Mouse (Mus musculus): ENCODE measurements around the gene Nt5m.
A peak's percentile ranks its signal among the peaks of the same experiment; 100 is the strongest.

Nt5m gene

GRCm38 (mm10) chr11:59839459-59840126, 346 bp downstream of the Nt5m start, which contains the start of gene Cops3:
Cops3 (minus strand) TSS chr11:59839838.
- DNase-seq (ENCODE audit: low spot score) = peak; percentile 88

- DNase-seq (ENCODE audit: low spot score) = no peak
Observed at GRCm38 (mm10) chr11:59846311-59846710, 7.1 kb downstream of the Nt5m start.

DNA sequence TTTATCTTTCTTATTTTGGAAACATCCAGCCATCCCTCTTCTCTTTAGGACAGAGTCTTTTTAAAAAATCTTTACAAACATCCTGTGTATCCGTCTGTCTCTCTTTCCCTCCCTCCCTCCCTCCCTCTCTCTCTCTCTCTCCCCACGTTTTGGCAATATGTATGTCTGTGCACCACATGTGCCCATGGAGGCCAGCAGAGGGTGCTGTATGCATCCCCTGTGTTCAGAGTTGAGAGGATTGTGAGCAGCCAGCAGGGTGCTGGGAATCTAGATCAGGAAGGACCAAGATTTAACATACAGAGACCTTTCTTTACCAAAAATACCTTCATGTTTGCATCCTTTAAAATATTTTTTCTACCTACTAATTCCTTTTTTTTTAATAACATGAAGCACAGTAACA, 7.9 kb downstream of the Nt5m start:
- peak; percentile 21 for DNase-seq (ENCODE audit: low spot score)

DNA sequence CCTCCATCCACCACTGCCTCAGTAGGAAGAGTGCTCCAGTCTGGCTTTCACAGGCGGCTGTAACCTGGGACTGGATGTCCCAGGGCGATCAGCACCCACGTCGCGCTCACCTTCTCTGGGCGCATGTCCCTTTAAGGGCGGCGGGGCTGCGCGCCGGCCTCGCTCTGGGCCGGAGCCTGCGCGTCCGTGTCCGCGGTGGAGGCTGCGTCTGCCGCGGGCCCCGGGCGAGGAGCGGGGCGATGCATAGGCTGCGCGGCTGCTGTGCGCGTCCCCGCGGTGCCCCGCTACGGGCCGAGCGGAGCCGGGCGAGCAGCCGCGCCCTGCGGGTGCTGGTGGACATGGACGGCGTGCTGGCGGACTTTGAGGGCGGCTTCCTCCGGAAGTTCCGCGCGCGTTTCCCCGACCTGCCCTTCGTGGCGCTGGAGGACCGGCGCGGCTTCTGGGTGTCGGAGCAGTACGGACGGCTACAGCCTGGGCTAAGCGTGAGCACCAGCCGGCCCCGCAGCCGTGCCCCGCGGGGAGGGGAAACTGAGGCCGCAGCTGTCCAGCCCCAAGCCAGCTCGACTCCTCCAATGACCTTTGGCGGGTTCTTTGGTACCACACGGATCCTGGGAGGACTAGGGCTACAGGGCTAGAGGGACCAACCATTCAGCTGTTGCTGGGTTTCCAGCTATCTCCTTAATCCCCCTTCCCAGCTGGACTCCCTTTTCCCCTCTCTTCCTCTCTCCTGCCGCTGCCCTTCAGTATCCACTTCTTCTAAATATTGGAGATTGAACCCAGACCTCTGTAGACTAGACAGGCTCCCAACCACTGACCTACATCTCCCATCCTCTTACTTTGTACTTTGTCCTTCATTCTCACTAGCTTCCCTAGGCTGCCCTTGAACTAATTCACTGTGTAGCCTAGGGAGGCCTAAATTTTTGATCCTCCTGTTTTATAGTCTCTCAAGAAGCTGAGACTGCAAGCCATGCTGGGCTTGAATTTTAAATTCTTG, 8.9 kb downstream of the Nt5m start:
- peak; percentile 78 for DNase-seq (ENCODE audit: low spot score)

DNA sequence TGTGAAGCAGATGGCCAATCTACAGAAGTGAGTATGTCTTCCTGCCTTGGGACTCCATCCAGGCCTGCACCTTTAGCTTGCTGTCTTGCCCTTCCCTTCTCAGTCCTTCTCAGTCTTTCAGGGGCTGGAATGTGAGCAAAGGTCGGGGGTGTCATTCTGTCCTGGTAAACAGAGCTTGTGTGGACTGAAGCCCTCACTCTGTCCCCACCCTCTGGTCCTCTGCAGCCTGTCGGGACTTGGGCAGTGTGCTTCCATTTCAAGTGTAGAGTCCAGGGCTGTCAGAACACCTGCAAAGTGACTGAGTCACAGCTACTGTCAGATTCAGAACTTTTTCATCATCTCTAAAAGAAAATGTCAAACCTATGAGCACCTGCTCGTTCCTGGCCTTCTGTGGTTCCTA, 13.6 kb downstream of the Nt5m start:
- DNase-seq (ENCODE audit: low spot score) = no peak

DNA sequence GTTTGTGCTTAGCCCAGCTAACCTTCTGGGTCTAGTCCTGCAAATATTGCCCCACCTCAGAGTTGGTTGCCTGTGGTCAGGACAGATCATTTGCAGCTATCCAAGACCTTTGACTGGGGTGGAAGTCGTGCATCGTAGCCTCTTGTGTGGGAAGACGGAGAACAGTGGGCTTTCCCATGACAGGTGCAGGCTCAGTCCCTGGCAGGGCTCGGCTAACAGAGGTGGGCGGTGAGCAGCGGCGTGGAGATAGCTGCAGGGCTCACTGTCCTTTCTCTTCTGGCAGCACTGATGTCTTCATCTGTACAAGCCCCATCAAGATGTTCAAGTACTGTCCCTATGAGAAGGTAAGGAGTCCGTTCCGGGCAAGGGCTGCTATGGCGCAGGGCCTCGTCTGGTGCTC, 21.2 kb downstream of the Nt5m start:
- DNase-seq (ENCODE audit: low spot score) = no peak

- DNase-seq (ENCODE audit: low spot score) = no peak
Observed at GRCm38 (mm10) chr11:59864316-59864715, 25.1 kb downstream of the Nt5m start.

- DNase-seq (ENCODE audit: low spot score) = no peak
Observed at GRCm38 (mm10) chr11:59872124-59872523, 32.9 kb downstream of the Nt5m start.

DNA sequence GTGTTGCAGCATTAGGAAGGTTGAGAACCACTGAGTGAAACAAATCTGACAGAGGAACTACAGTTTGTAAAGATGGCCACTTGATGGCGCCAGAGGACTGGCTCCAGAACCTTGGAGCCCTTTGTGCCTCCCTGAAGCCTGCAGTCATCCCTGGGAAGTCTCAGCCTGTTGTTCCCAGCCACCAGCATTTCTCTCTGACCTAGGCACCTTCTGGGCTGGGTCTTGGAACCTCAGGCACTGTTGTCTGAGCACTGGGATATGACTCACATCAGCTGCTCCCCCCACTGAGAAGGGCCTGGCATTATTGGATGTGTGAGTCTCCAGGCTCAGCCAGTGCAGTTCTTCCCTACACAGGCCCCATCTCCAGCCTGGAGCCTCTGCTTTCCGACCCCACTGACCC, 40.8 kb downstream of the Nt5m start:
- DNase-seq (ENCODE audit: low spot score) = peak; percentile 70

DNA sequence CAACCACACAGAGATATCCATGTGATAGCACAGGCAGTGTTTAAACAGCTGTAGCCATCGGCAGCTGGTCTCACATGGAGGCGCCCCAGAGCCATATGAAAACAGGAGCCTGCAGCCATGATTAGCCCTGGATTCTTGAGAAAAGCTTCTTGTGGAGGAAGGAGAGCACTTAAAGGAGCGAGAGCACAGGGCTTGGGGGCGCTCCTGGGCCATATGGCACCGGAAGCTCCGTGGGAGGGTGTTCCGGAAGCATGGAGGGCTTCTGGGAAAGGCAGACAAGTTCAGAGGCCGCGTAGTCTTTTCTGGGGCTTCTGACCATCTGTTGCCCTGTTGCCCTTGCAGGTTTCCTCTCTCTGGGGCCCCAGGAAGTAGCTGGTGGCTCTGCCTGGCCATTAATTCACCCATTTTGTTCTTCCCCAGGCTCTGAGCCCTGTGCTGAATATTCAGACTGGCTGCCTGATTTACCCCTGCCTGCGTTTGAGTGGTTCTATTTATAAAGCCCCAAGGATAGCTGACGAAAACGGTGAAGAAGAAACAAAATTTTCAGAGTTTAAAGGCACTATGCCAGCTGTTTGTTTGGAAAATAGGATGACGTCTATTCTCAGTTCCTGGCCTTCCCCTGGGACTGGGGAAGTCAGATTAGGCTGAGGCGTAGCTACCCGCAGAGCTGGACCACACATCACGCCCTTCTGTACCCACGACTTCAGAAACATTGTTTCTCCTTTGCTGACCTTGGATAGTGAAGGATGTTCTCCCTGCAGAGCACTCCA, 46.2 kb downstream of the Nt5m start:
- no peak for DNase-seq (ENCODE audit: low spot score)

DNA sequence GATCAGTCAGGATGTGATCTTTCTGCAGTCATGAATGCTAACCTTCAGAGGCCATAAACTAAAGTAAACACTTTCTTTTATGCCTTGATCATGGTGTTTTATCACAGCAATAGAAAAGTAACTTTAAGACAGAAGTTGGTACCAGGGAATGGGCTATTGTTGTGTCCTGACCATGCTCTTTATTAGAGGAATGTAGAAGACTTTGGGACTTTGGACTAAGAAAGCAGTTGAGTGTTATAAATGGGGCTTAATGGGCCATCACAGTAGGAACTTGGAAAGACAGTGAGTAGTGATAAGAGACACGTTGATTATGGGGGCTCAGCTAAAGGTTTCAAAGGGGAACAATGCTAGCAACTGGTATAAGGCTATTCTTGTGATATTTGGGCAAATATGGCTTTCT, 47.7 kb downstream of the Nt5m start:
- no peak for DNase-seq (ENCODE audit: low spot score)

- no peak for DNase-seq (ENCODE audit: low spot score)
Observed at GRCm38 (mm10) chr11:59888151-59888550, 48.9 kb downstream of the Nt5m start.

GRCm38 (mm10) chr11:59891854-59892253, 52.6 kb downstream of the Nt5m start:
- no peak for DNase-seq (ENCODE audit: low spot score)

DNA sequence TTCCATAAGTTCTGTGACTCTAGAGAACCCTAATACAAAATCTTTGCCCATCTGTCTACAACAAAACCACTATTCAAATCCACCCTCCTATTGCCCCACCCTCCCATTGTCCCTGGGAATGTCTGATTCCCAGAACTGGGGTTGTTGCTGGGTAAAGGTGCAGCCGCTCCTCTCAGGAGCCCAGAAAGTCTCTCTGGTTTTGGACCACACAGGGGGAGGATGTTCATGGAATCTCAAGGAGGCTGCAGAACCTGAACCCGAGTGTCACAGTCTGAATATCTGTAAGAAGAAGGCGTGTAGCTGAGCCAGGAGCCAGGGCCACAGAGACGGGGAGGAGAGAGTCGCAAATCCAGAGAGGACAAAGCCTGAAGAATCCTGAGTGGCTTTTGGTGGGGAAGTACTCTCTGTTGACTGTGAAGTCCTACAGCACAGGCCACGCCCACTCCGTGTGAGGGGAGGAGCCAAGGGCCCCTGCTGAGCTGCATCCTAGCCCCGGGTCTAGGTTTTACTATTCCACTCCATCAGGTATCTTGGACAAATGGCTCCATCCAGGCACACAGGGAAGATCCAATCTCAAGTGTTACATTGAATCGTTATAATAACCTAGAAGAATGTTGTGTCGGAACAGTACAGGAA, 54.0 kb downstream of the Nt5m start:
- DNase-seq (ENCODE audit: low spot score) = no peak

DNA sequence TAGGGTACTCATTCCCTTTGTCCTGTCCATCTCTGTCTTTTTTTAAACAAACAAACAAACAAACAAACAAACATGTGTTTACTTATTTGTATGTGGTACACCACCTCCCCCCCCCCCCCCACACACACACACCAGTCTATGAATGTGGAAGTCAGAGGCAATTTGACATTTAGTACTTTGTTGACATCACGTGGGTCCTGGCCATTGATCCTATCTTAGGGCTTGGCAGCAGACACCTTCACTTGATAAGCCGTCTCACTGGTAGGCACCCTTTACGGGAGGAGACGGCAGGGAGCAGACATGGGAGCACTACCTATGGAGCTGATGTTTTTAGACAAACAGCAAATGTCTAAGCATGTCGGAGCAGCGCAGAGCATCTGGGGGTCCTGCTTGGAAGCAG, 55.7 kb downstream of the Nt5m start:
- no peak for DNase-seq (ENCODE audit: low spot score)

GRCm38 (mm10) chr11:59895316-59895715, 56.1 kb downstream of the Nt5m start:
- DNase-seq (ENCODE audit: low spot score) = no peak

- no peak for DNase-seq (ENCODE audit: low spot score)
Observed at GRCm38 (mm10) chr11:59897981-59898599, 58.8 kb downstream of the Nt5m start.

- no peak for DNase-seq (ENCODE audit: low spot score)
Observed at GRCm38 (mm10) chr11:59899711-59900685, 60.8 kb downstream of the Nt5m start.

- DNase-seq (ENCODE audit: low spot score) = no peak
Observed at GRCm38 (mm10) chr11:59900995-59901394, 61.7 kb downstream of the Nt5m start.

DNA sequence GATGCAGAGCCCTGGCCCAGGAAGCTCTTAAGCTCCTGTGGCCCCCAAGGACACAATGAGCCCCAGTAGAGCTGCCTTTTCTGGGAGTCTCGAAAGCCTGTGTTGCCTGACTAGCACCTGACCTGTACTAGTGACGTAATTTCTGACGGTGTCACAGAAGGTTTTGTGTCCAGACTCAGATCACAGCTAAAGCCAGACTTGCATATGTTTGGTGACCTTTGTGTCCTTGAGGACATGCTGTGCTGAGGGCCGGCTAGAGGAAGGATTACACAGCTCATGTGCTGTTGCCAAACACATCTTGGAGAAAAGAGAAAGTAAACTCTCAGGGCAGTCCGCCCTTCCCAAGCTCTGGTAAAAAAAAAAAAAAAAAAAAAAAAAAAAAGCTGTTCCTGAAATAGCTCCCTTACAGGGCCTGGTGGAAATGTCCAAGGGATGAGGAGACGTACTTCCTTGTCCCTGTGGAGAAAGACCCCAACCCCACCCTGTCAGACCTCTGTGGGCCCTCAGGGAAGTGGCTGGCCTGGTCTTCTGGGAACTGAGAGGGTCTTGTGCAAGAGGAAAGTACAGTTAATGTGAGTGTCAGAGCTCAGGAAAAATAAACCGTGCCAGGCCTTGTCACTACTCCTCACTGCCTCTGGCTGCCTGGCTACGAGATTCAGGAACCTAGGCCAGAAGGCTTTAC, 62.9 kb downstream of the Nt5m start:
- DNase-seq (ENCODE audit: low spot score) = no peak
